Mouse (Mus musculus): ENCODE measurements around the gene Asz1. TPM values are rescaled to one million over a fixed set of nuclear protein-coding genes. Genes with fewer than 3 reads are reported as not detected.

Asz1 gene
- polyA plus RNA-seq, 1 experiment from 2014 or later, result 9.2 TPM

GRCm38 (mm10) chr6:18087160-18087804 is 21.6 kb downstream of the Asz1 start:
- TF ChIP-seq CTCF (IDR thresholded peaks at IDR 0.05; ENCODE audit: low read depth), result peak; percentile 56
- ATAC-seq (ENCODE audit: insufficient read depth), result peak; percentile 63; the same call in 1 of the 2 replicates
- WGBS, result 60% methylated on average over 5 of the region's 5 CpGs
- Histone ChIP-seq H3K36me3 (ENCODE audit: insufficient read depth) (no peaks in the 10 kb centered on the region), H3K9ac (no peak overlapping the region), H3K4me3 (ENCODE audit: low read depth, low read length) (no peak overlapping the region), H3K9me3 (ENCODE audit: low read depth, low read length) (no peaks in the 10 kb centered on the region), H3K27ac (ENCODE audit: low read depth) (no peak overlapping the region), H3K4me2 (no peak overlapping the region), H3K27me3 (ENCODE audit: insufficient read depth, low read length) (no peaks in the 10 kb centered on the region), H3K4me1 (ENCODE audit: insufficient read depth) (no peaks in the 10 kb centered on the region)
- peak; percentile 83 for DNase-seq

- H3K4me2 ChIP-seq, result no peak overlapping the region
- H3K9ac ChIP-seq, result no peak overlapping the region
- H3K4me1 ChIP-seq (ENCODE audit: insufficient read depth), result no peaks in the 10 kb centered on the region
- TF ChIP-seq CTCF (IDR thresholded peaks at IDR 0.05; ENCODE audit: low read depth), result peak; percentile 81
- no peaks in the 10 kb centered on the region for H3K9me3 ChIP-seq (ENCODE audit: low read depth, low read length)
- DNase-seq, result peak; percentile 88
- H3K36me3 ChIP-seq (ENCODE audit: insufficient read depth), result no peaks in the 10 kb centered on the region
- ATAC-seq (ENCODE audit: insufficient read depth), result peak; percentile 42; the same call in 1 of the 2 replicates
- H3K27ac ChIP-seq (ENCODE audit: low read depth), result no peak overlapping the region
- no peak overlapping the region for H3K4me3 ChIP-seq (ENCODE audit: low read depth, low read length)
- 13% methylated on average over 1 of the region's 1 CpGs for WGBS
- H3K27me3 ChIP-seq (ENCODE audit: insufficient read depth, low read length), result no peaks in the 10 kb centered on the region
Observed at GRCm38 (mm10) chr6:18078615-18079014, 30.2 kb downstream of the Asz1 start.

DNA sequence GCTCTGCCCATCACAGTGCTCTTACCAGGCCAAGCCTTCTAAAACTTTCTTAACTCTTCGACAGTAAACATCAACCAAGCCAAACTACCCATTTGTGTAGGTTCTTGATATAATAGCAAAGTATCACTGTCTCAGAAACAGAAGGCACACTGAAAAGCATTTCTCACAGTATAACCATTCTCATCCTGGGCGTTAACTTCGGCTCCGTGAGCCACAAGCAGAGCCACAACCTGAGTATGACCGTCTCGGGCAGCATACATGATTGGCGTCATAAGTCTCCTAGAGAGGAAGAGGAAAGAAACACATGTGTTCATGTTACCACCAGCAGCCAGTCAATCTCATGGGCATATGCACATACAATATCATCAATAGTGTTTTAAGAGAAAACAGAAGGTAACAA is 31.9 kb downstream of the Asz1 start:
- DNase-seq (no peak), ATAC-seq (ENCODE audit: insufficient read depth) (peak; percentile 28; the same call in 1 of the 2 replicates)
- H3K9me3 ChIP-seq (ENCODE audit: low read depth, low read length), result no peaks in the 10 kb centered on the region
- no peaks in the 10 kb centered on the region for H3K36me3 ChIP-seq (ENCODE audit: insufficient read depth)
- peak overlapping the region; percentile 58 for H3K27ac ChIP-seq (ENCODE audit: low read depth)
- H3K27me3 ChIP-seq (ENCODE audit: insufficient read depth, low read length), result no peaks in the 10 kb centered on the region
- no peak overlapping the region for H3K9ac ChIP-seq
- no peak overlapping the region for H3K4me3 ChIP-seq (ENCODE audit: low read depth, low read length)
- TF ChIP-seq CTCF (IDR thresholded peaks at IDR 0.05; ENCODE audit: low read depth), result no peak
- H3K4me2 ChIP-seq, result no peak overlapping the region
- no peaks in the 10 kb centered on the region for H3K4me1 ChIP-seq (ENCODE audit: insufficient read depth)
- WGBS, result 57% methylated on average over 7 of the region's 7 CpGs

DNA sequence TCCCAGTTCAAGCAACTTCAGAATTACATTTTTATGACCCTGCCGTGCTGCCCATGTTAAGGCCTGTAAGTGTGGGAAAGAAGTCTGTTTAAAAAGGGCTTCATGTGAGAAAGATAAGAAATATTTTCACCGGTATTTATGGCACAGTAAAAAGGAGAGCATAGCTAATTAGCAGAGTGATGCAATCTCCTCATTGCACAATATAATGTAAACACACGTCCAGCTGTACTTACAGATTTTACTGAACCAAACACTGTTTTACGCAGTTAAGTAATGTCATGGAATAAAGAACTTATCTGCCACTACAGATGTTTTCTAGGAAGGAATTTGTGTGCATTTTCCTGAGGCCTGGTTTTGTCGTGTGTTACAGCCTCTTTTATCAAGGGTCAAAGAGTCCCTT is 32.3 kb downstream of the Asz1 start:
- DNase-seq, result peak; percentile 89
- H3K4me3 ChIP-seq (ENCODE audit: low read depth, low read length), result no peak overlapping the region
- no peaks in the 10 kb centered on the region for H3K9me3 ChIP-seq (ENCODE audit: low read depth, low read length)
- no peak overlapping the region for H3K4me2 ChIP-seq
- WGBS, result 18% methylated on average over 5 of the region's 5 CpGs
- H3K27ac ChIP-seq (ENCODE audit: low read depth), result peak overlapping the region; percentile 58
- no peaks in the 10 kb centered on the region for H3K36me3 ChIP-seq (ENCODE audit: insufficient read depth)
- no peak for TF ChIP-seq CTCF (IDR thresholded peaks at IDR 0.05; ENCODE audit: low read depth)
- no peaks in the 10 kb centered on the region for H3K27me3 ChIP-seq (ENCODE audit: insufficient read depth, low read length)
- peak; percentile 86 for ATAC-seq (ENCODE audit: insufficient read depth)
- H3K4me1 ChIP-seq (ENCODE audit: insufficient read depth), result no peaks in the 10 kb centered on the region
- no peak overlapping the region for H3K9ac ChIP-seq

DNA sequence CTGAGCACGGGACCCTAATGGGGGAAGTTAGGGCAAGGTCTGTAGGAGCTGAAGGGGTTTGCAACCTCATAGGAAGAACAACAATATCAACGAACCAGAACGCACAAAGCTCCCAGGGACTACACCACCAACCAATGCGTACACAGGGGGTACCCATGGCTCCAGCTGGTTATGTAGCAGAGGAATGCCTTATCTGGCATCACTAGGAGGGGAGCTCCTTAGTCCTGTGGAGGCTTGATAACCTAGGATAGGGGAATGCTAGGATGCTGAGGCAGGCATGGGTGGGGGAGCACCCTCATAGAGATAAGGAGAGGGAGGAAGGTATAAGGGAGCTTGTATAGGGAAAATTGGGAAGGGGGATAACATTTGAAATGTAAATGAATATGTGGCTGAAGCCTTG is 51.0 kb downstream of the Asz1 start:
- Histone ChIP-seq H3K36me3 (ENCODE audit: insufficient read depth) (no peaks in the 10 kb centered on the region), H3K9ac (no peak overlapping the region), H3K4me3 (ENCODE audit: low read depth, low read length) (no peak overlapping the region), H3K27me3 (ENCODE audit: insufficient read depth, low read length) (no peaks in the 10 kb centered on the region), H3K4me2 (no peak overlapping the region), H3K27ac (ENCODE audit: low read depth) (no peak overlapping the region), H3K4me1 (ENCODE audit: insufficient read depth) (no peaks in the 10 kb centered on the region), H3K9me3 (ENCODE audit: low read depth, low read length) (no peaks in the 10 kb centered on the region)
- DNase-seq (no peak), ATAC-seq (ENCODE audit: insufficient read depth) (no peak)
- 85% methylated on average over 4 of the region's 4 CpGs for WGBS
- no peak for TF ChIP-seq CTCF (IDR thresholded peaks at IDR 0.05; ENCODE audit: low read depth)

GRCm38 (mm10) chr6:18051702-18052101 is 57.2 kb downstream of the Asz1 start:
- Histone ChIP-seq H3K9me3 (ENCODE audit: low read depth, low read length) (no peaks in the 10 kb centered on the region), H3K27me3 (ENCODE audit: insufficient read depth, low read length) (no peaks in the 10 kb centered on the region), H3K4me3 (ENCODE audit: low read depth, low read length) (no peak overlapping the region), H3K36me3 (ENCODE audit: insufficient read depth) (no peaks in the 10 kb centered on the region), H3K27ac (ENCODE audit: low read depth) (peak overlapping the region; percentile 72), H3K4me2 (no peak overlapping the region), H3K4me1 (ENCODE audit: insufficient read depth) (no peaks in the 10 kb centered on the region), H3K9ac (no peak overlapping the region)
- 38% methylated on average over 5 of the region's 5 CpGs for WGBS
- ATAC-seq (ENCODE audit: insufficient read depth), result peak; percentile 88
- peak; percentile 59 for DNase-seq
- no peak for TF ChIP-seq CTCF (IDR thresholded peaks at IDR 0.05; ENCODE audit: low read depth)

DNA sequence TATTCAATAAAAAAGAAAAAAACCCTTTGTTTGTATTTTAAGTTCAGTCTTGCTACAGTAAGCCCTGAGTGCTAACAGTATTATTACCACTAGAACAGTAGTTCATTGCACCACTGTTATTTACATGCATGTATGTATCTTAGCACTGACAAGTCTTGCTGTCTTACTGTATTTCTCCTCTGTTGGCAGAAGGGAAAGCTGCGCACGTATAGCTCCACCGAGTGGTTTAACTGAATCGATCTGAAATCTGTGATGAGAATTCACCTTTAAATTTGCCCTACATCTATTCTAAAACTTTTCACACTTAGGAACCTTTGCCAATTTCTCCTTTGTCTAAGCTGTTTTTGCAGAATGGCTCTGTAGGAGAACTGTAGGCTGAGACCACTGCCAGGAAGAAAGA is 64.6 kb downstream of the Asz1 start:
- no peaks in the 10 kb centered on the region for H3K9me3 ChIP-seq (ENCODE audit: low read depth, low read length)
- no peak overlapping the region for H3K4me3 ChIP-seq (ENCODE audit: low read depth, low read length)
- WGBS, result 66% methylated on average over 4 of the region's 4 CpGs

More for the DNA sequence above, 64.6 kb downstream of the Asz1 start:
- Histone ChIP-seq H3K4me1 (ENCODE audit: insufficient read depth) (no peaks in the 10 kb centered on the region), H3K36me3 (ENCODE audit: insufficient read depth) (no peaks in the 10 kb centered on the region), H3K9ac (no peak overlapping the region), H3K27me3 (ENCODE audit: insufficient read depth, low read length) (no peaks in the 10 kb centered on the region), H3K27ac (ENCODE audit: low read depth) (no peak overlapping the region), H3K4me2 (no peak overlapping the region)
- no peak for ATAC-seq (ENCODE audit: insufficient read depth)
- no peak for DNase-seq
- 0 out of 2 replicates have a peak, but pooled peaks have one; percentile 13 for TF ChIP-seq CTCF (IDR thresholded peaks at IDR 0.05; ENCODE audit: low read depth)
